Mouse (Mus musculus): ENCODE measurements at regions not wholly inside any gene's neighbourhood (a gene's known extent, or its start where the extent isn't known, plus 50 kb on each side); places are given as distances from the start of the nearest gene placed in this dataset.

- 0 out of 2 replicates have a peak, but pooled peaks cover 3% of the 10 kb centered on the region for H3K4me1 ChIP-seq
- 96% methylated on average over 1 of the region's 1 CpGs for WGBS
- no peaks in the 10 kb centered on the region for H3K9me3 ChIP-seq
- no peak overlapping the region for H3K4me3 ChIP-seq
- H3K36me3 ChIP-seq: no peaks in the 10 kb centered on the region
- H3K27ac ChIP-seq: no peak overlapping the region
- no peak for DNase-seq (ENCODE audit: low spot score)
- no peaks in the 10 kb centered on the region for H3K27me3 ChIP-seq (ENCODE audit: insufficient read depth, poor library complexity, severe bottlenecking)
These were observed 221.5 kb downstream of the Epha7 start for GRCm38 (mm10) chr4:29034406-29034805.

DNA sequence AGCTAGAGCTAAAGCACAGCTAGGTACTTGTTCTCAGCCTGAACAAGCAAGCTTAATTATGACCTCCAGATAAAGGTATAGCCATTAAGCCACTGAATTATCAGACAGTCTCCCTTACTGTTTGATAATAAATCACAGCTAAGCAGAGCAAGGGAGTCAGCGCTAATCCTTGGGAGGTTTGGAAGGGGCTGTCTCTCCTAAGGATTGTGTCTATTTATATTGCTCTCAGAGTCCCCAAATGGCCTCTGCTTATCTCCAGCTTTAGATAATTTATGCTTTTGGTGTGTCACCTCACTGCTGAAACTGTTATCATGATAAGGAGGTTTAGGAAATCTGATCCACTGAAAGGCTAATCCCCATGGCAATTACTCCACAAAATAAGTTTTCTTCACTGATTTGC, 227.1 kb downstream of the Epha7 start:
- Histone ChIP-seq H3K9me3 (no peaks in the 10 kb centered on the region), H3K27ac (no peak overlapping the region), H3K4me1 (peaks cover 5% of the 10 kb centered on the region; the same call in 1 of the 2 replicates), H3K36me3 (no peaks in the 10 kb centered on the region), H3K27me3 (ENCODE audit: insufficient read depth, poor library complexity, severe bottlenecking) (no peaks in the 10 kb centered on the region), H3K4me3 (no peak overlapping the region)
- 6% methylated on average over 1 of the region's 1 CpGs for WGBS
- no peak for DNase-seq (ENCODE audit: low spot score)

DNA sequence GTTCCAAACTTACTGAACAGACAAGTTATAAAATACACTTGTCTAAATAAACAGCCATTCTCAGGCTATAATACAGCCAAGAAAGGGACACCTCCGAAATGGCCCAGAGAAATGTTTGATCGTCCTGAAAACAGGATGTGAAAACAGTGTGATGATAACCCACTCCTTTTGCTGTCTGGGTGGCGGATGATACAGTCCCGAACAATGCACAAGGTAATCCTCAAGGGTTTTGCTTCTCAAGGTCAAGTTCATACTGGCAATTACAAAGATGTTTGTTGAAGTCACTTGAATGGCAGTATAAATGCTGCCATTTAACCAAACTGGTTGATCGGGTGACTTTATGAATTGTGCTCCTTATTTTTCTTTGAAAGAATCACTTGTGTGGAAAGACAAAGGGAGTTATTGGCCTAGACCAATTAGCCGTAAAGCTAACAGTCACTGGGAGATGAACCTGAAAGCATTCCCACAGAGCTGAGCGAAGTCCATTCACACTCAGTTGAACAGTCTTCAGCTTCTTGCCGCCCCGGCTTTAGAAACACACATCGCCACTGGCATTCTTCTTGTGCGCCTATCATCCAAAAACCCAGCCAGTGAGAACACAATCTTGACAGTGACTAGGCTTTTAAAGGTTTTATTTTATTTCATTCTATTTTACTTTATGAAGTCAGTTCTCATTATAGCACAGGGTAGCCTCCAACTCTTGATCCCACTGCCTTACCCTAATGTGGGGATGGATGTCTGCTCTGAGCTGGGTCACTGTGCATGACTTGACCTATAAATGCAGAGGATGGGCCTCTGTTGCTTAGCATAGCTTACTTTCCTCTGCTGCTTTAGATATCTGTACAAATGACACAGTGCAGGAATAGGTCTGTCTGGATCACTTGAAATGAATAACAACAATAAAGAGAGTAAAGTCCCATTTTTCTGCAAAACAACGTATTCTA, 256.0 kb downstream of the Epha7 start:
- 89% methylated on average over 12 of the region's 12 CpGs for WGBS
- Histone ChIP-seq H3K4me1 (no peaks in the 10 kb centered on the region), H3K4me3 (no peak overlapping the region), H3K27me3 (ENCODE audit: insufficient read depth, poor library complexity, severe bottlenecking) (no peaks in the 10 kb centered on the region), H3K27ac (no peak overlapping the region), H3K36me3 (no peaks in the 10 kb centered on the region), H3K9me3 (no peaks in the 10 kb centered on the region)
- DNase-seq (ENCODE audit: low spot score): no peak

DNA sequence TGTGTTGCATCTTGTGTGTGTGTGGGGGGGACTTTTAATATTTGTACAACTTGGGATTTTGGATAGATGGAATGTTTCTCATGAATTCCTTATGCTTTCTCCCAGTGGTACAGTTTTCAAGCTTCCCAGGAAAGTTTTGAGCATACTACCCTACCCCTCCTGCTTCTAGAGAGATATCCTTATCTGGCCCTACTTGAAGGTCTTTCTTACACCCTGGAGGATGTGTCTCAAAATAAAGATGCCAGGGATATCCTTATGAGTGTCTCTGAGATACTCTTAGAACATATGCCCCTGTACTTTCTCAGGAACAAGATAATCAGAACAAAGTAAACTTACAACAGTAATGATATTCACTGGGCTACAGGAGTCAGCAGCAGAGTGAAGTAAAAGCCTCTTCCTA, 261.3 kb downstream of the Epha7 start:
- H3K9me3 ChIP-seq: no peaks in the 10 kb centered on the region
- no peak overlapping the region for H3K27ac ChIP-seq
- DNase-seq (ENCODE audit: low spot score): no peak
- H3K27me3 ChIP-seq (ENCODE audit: insufficient read depth, poor library complexity, severe bottlenecking): no peaks in the 10 kb centered on the region
- H3K4me1 ChIP-seq: no peaks in the 10 kb centered on the region
- no peak overlapping the region for H3K4me3 ChIP-seq
- no peaks in the 10 kb centered on the region for H3K36me3 ChIP-seq

DNA sequence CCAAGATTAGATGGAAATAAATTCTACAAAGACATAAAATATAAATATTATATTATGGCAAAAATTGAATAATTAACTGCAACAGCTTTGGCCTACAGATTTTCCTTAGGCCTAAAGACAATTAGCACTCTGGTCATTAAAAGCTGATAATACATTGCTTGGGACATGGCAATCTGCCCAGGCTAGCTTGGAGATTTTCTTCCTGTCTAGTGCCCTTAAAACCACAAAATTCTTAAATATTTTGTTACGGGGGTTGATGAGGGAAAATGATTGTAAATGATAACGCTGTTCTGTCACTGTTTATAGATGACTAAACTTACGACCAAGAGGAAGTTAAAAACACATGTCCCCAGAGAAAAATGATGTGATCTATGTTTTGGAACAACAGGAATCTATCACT, 261.9 kb downstream of the Epha7 start:
- 77% methylated on average over 3 of the region's 3 CpGs for WGBS
- no peaks in the 10 kb centered on the region for H3K27me3 ChIP-seq (ENCODE audit: insufficient read depth, poor library complexity, severe bottlenecking)
- DNase-seq (ENCODE audit: low spot score): no peak
- H3K9me3 ChIP-seq: no peaks in the 10 kb centered on the region
- H3K36me3 ChIP-seq: no peaks in the 10 kb centered on the region
- H3K4me1 ChIP-seq: no peaks in the 10 kb centered on the region
- no peak overlapping the region for H3K27ac ChIP-seq
- no peak overlapping the region for H3K4me3 ChIP-seq

GRCm38 (mm10) chr4:29076683-29077082, 263.8 kb downstream of the Epha7 start:
- Histone ChIP-seq H3K4me1 (no peaks in the 10 kb centered on the region), H3K4me3 (no peak overlapping the region), H3K36me3 (no peaks in the 10 kb centered on the region), H3K27ac (no peak overlapping the region), H3K9me3 (no peaks in the 10 kb centered on the region), H3K27me3 (ENCODE audit: insufficient read depth, poor library complexity, severe bottlenecking) (no peaks in the 10 kb centered on the region)
- 76% methylated on average over 3 of the region's 3 CpGs for WGBS
- DNase-seq (ENCODE audit: low spot score): no peak

GRCm38 (mm10) chr4:29078391-29078790, 265.5 kb downstream of the Epha7 start:
- 92% methylated on average over 3 of the region's 3 CpGs for WGBS
- Histone ChIP-seq H3K9me3 (no peaks in the 10 kb centered on the region), H3K27me3 (ENCODE audit: insufficient read depth, poor library complexity, severe bottlenecking) (no peaks in the 10 kb centered on the region), H3K27ac (no peak overlapping the region), H3K36me3 (no peaks in the 10 kb centered on the region), H3K4me3 (no peak overlapping the region), H3K4me1 (no peaks in the 10 kb centered on the region)
- no peak for DNase-seq (ENCODE audit: low spot score)

DNA sequence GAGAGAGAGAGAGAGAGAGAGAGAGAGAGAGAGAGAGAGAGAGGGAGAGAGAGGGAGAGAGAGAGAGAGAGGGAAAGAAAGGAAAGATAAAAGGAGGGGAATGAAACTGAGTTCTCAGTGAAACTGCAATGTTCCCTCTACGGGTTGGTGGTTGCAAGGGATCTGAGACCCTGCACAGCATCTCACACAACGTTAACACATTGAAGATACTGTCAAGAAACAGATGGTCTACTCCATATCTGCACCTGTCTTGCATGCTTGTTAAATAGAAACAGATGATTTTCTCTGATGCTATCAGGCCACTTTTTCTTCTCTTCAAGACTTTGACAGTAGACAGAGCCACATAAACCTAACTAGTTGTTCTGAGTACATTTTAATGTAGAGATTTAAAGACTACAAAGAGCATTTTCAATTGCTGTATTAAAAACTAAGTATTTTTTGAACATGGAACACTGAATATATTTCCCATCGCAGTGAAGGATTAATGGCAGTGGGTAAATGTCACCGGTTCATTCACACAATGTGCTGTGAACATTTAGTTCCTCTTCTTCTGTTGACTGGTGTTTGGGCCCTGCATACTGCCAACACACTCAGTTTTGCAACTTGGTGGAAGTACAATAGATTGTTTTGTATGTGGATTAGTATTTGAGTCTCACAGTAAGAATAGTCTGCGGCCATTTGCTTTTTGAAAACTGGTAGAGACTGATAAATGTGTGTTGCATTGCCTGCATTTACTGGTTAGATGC, 270.8 kb downstream of the Epha7 start:
- DNase-seq (ENCODE audit: low spot score): no peak
- WGBS: 62% methylated on average over 5 of the region's 5 CpGs
- no peak overlapping the region for H3K27ac ChIP-seq
- H3K4me3 ChIP-seq: no peak overlapping the region
- no peaks in the 10 kb centered on the region for H3K9me3 ChIP-seq
- no peaks in the 10 kb centered on the region for H3K27me3 ChIP-seq (ENCODE audit: insufficient read depth, poor library complexity, severe bottlenecking)
- no peaks in the 10 kb centered on the region for H3K36me3 ChIP-seq
- no peaks in the 10 kb centered on the region for H3K4me1 ChIP-seq

DNA sequence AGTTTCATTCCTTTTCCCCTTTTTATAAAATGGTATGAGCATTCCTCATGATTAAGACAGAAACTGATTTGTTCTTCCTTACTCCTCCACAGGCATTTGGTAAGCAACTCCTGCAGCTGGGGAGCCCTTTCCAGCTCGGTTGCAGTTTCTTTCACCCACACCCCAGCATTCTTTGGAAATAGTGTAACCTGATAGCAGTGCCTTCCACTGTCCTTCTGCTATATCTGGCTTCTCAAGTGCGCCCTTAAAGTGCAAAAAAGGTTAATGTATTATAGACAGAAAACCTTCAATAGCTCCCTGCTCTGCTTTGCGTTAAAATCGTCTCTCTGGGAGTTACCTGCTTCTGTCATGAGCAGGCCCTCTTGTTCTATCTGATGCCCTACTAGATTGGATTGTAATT, 278.0 kb downstream of the Epha7 start:
- H3K27ac ChIP-seq: peak overlapping the region; percentile 65

DNA sequence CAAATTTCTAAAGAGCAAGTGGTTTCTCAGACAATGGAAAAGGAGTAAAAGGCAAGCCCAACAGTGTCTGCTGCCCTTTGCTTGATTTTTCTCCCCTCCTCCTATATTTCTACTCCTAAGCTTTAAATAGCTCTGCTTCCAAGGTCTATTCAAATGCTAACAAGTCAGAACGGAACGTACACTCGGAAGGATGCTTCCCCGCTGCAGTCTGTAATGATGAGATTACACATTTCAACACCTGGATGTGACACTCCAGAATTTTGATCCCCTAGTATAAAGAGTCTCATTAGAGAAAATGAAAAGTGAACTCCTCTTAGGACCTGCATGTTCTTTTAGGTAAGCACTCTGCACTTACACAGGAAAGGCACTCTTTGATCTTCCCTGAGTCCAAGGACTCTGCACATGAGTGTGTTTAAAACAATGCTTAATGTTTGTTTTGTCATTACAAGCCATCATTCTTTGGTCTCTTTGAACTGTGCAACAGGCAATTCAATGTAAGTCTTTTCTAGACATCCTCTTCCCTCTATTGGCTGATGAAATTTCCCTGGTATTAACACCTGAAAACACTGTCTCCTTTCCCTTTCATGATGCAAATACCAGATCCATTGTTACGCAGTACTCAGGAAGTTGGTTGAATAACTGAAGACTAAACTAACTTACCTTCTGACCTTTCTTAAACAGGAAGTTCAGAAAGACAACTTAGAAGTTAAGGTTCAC, 278.7 kb downstream of the Epha7 start:
- no peaks in the 10 kb centered on the region for H3K36me3 ChIP-seq
- H3K9me3 ChIP-seq: no peaks in the 10 kb centered on the region
- WGBS: 26% methylated on average over 5 of the region's 5 CpGs
- no peak overlapping the region for H3K4me3 ChIP-seq
- no peaks in the 10 kb centered on the region for H3K27me3 ChIP-seq (ENCODE audit: insufficient read depth, poor library complexity, severe bottlenecking)
- peaks cover 32% of the 10 kb centered on the region for H3K4me1 ChIP-seq
- H3K27ac ChIP-seq: peak overlapping the region; percentile 65; the same call in 1 of the 2 replicates
- no peak for DNase-seq (ENCODE audit: low spot score)

More for the DNA sequence above, 278.0 kb downstream of the Epha7 start:
- no peaks in the 10 kb centered on the region for H3K27me3 ChIP-seq (ENCODE audit: insufficient read depth, poor library complexity, severe bottlenecking)
- no peak for DNase-seq (ENCODE audit: low spot score)
- H3K4me1 ChIP-seq: peaks cover 32% of the 10 kb centered on the region
- H3K36me3 ChIP-seq: no peaks in the 10 kb centered on the region
- H3K4me3 ChIP-seq: no peak overlapping the region
- 12% methylated on average over 4 of the region's 4 CpGs for WGBS
- H3K9me3 ChIP-seq: no peaks in the 10 kb centered on the region

DNA sequence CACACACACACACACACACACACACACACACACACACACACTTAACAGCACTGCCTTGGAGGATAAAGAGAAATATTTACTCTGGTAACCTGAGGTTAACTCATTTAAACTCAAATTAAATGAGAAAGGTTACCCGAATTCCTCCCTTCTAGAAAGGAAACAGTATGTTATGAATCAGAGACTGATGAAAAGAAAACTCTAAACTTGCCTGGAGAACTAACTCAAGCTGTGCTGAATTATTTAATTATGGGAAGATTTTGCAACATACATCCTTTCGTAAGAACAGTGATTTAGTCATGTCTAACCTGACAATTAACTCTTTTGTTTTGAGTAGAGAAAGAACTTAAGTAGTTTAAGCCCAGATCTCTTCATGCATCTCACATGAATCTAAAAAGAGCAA, 289.4 kb downstream of the Epha7 start:
- no peak for DNase-seq (ENCODE audit: low spot score)
- 84% methylated on average over 2 of the region's 2 CpGs for WGBS
- no peak overlapping the region for H3K4me3 ChIP-seq
- H3K9me3 ChIP-seq: no peaks in the 10 kb centered on the region
- H3K36me3 ChIP-seq: no peaks in the 10 kb centered on the region
- H3K4me1 ChIP-seq: no peaks in the 10 kb centered on the region
- no peaks in the 10 kb centered on the region for H3K27me3 ChIP-seq (ENCODE audit: insufficient read depth, poor library complexity, severe bottlenecking)
- no peak overlapping the region for H3K27ac ChIP-seq

DNA sequence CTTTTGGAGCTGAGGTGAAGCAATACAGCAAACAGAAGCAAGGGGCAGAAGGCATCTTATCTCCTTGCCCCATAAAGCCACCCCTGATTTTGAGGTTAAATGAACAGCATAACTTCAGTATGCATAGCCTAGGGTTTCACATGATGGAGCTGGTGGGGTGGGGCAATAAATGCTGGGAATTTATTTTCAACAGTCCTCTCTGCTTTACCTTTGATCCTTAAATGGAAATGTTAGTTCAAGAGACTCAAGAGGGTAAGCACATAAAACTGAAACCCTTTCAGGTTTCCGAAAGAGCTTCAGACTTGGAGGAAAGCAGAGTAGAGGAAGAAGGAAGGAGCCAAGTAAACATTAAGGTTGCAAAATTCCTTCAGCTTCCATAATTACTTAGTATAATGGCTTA, 290.5 kb downstream of the Epha7 start:
- H3K27me3 ChIP-seq (ENCODE audit: insufficient read depth, poor library complexity, severe bottlenecking): no peaks in the 10 kb centered on the region
- no peaks in the 10 kb centered on the region for H3K4me1 ChIP-seq
- no peak overlapping the region for H3K27ac ChIP-seq
- 72% methylated on average over 1 of the region's 1 CpGs for WGBS
- H3K4me3 ChIP-seq: no peak overlapping the region
- H3K9me3 ChIP-seq: no peaks in the 10 kb centered on the region
- no peak for DNase-seq (ENCODE audit: low spot score)
- no peaks in the 10 kb centered on the region for H3K36me3 ChIP-seq

DNA sequence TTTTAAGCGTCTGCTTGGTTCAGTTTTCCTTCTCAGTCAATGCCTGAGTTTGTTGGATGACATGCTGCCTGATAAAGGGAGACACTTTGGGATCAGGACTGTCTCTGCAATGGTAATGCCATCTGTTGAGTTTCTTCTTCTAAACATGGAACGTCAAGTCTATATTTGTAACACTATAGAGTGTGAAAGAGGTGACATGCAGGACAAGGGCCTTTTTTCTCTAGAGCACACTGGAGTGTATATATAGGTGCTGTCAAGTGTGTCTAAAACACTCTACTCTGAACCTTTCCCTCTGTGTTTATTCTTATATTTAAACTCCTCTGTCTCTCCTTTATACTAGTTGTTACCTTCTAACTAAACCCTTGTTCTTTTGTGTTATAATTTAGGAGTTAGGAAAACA, 299.6 kb downstream of the Epha7 start:
- no peak overlapping the region for H3K4me3 ChIP-seq
- no peaks in the 10 kb centered on the region for H3K36me3 ChIP-seq
- WGBS: 38% methylated on average over 2 of the region's 2 CpGs
- no peak for DNase-seq (ENCODE audit: low spot score)
- H3K4me1 ChIP-seq: no peaks in the 10 kb centered on the region
- no peaks in the 10 kb centered on the region for H3K9me3 ChIP-seq
- no peaks in the 10 kb centered on the region for H3K27me3 ChIP-seq (ENCODE audit: insufficient read depth, poor library complexity, severe bottlenecking)
- peak overlapping the region; percentile 74 for H3K27ac ChIP-seq

All from heart, embryonic 10.5 days (tissue).